Mouse (Mus musculus) stomach, embryonic 14.5 days (tissue): ENCODE measurements around the gene Gstp2. TPM values are rescaled to one million over a fixed set of nuclear protein-coding genes. Genes with fewer than 3 reads are reported as not detected.
"Not testable (repeated sequence)": the region's sequence is repeated elsewhere in the genome, so short reads cannot be mapped to it uniquely, and the experiment has no call there.

ENCODE experiments used
- ATAC-seq: fragments of 200-750 bp; cut with Nextera tagmentation; 2 replicates; pipeline ENCODE4 v1.8.0; 2017; ENCODE audit warnings: low read depth, moderate TSS enrichment; ENCODE audit not compliant: insufficient number of reproducible peaks, insufficient read depth, low FRiP score
- H3K27ac ChIP-seq: fragments of 300-500 bp; sonication (generic); 2 replicates; pipeline ENCODE4 v1.5.1; 2014; ENCODE audit warnings: mild to moderate bottlenecking, low read length, moderate library complexity, mixed read lengths
- H3K27me3 ChIP-seq: fragments of 300-500 bp; sonication (generic); 2 replicates; pipeline ENCODE4 v1.6.1; 2014; ENCODE audit warnings: low read length, control low read depth, mixed read lengths; ENCODE audit not compliant: control insufficient read depth, insufficient read depth
- H3K36me3 ChIP-seq: fragments of 300-500 bp; sonication (generic); 2 replicates; pipeline ENCODE4 v1.6.1; 2014; ENCODE audit warnings: mild to moderate bottlenecking, control low read depth, low read length, moderate library complexity, mixed read lengths; ENCODE audit not compliant: control insufficient read depth, insufficient read depth
- H3K4me1 ChIP-seq: fragments of 300-500 bp; sonication (generic); 2 replicates; pipeline ENCODE4 v1.6.1; 2014; ENCODE audit warnings: low read length, control low read depth, mixed read lengths; ENCODE audit not compliant: control insufficient read depth, insufficient read depth
- H3K4me2 ChIP-seq: fragments of 300-500 bp; sonication (generic); replicated peaks from 2 replicates; pipeline ENCODE4 v1.6.1; 2014; ENCODE audit warnings: low read depth, low read length, control low read depth
- H3K4me3 ChIP-seq: fragments of 300-500 bp; sonication (generic); 2 replicates; pipeline ENCODE4 v1.5.1; 2014; ENCODE audit warnings: low read depth, low read length, control low read depth
- H3K9ac ChIP-seq: fragments of 300-500 bp; sonication (generic); replicated peaks from 2 replicates; pipeline ENCODE4 v1.6.1; 2014; ENCODE audit warnings: low read depth, mild to moderate bottlenecking, control low read depth, low read length, moderate library complexity, mixed read lengths
- H3K9me3 ChIP-seq: fragments of 300-500 bp; sonication (generic); 2 replicates; pipeline ENCODE4 v1.6.1; 2016; ENCODE audit warnings: low read depth, low read length, control low read depth; ENCODE audit not compliant: control insufficient read depth
- WGBS: fragments of 180-500 bp; shearing (Covaris S2); extraction: QIAGEN DNeasy Blood & Tissue Kit; methylation state at CpG from one replicate; pipeline ENCODE4 v1.1.7; 2014; 5-methylcytosine and 5-hydroxymethylcytosine counted together
- polyA plus RNA-seq: library from polyadenylated mRNA; unstranded; fragments of >200 nt; fragmentation: Nextera tagmentation; extraction: Ambion mirVana; gene quantifications from 2 replicates; pipeline ENCODE4 v1.2.1, GENCODE M21; 2014

Gene Gstp2
- polyA plus RNA-seq, 1 experiment from 2014 or later, result 18.0 TPM

DNA sequence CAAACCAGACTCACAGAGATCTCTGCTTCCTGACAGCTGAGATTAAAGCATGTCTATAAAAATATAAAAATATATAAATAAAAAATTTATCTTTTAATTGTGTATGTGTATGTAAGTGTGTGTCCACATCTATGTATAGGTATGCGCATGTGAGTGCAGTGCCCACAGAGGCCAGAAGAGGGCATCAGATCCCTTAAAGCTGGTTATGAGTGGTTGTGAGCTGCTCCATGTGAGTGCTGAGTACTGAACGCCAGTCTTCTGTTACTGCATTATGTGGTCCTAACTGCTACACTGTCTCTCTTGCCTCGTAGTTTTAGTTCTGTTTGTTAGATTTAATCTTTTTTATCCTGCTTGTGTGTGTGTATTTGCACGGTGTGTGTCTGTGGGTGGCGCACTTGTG, 5.2 kb upstream of the Gstp2 start:
- Histone ChIP-seq H3K4me2 (no peak overlapping the region), H3K27me3 (no peaks in the 10 kb centered on the region), H3K9ac (no peak overlapping the region), H3K36me3 (no peaks in the 10 kb centered on the region), H3K9me3 (no peaks in the 10 kb centered on the region), H3K4me3 (no peak overlapping the region), H3K4me1 (peaks cover 5% of the 10 kb centered on the region; the same call in 1 of the 2 replicates), H3K27ac (no peak overlapping the region)
- 92% methylated on average over 5 of the region's 5 CpGs for WGBS
- ATAC-seq, result no peak

- not testable (repeated sequence) for H3K4me2 ChIP-seq, H3K27me3 ChIP-seq, H3K27ac ChIP-seq, H3K9me3 ChIP-seq, H3K36me3 ChIP-seq, H3K4me1 ChIP-seq, H3K4me3 ChIP-seq, H3K9ac ChIP-seq, ATAC-seq
- WGBS, result 80% methylated on average over 5 of the region's 5 CpGs
Observed at GRCm38 (mm10) chr19:4049069-4049468, 3.2 kb upstream of the Gstp2 start.

GRCm38 (mm10) chr19:4047859-4048258, 2.0 kb upstream of the Gstp2 start:
- Histone ChIP-seq H3K9me3 (no peaks in the 10 kb centered on the region), H3K27me3 (no peaks in the 10 kb centered on the region), H3K36me3 (no peaks in the 10 kb centered on the region), H3K9ac (no peak overlapping the region), H3K27ac (no peak overlapping the region; the same call in 1 of the 2 replicates), H3K4me1 (peaks cover 8% of the 10 kb centered on the region; the same call in 1 of the 2 replicates), H3K4me3 (no peak overlapping the region), H3K4me2 (no peak overlapping the region)
- ATAC-seq, result no peak
- WGBS, result 20% methylated on average over 4 of the region's 4 CpGs

DNA sequence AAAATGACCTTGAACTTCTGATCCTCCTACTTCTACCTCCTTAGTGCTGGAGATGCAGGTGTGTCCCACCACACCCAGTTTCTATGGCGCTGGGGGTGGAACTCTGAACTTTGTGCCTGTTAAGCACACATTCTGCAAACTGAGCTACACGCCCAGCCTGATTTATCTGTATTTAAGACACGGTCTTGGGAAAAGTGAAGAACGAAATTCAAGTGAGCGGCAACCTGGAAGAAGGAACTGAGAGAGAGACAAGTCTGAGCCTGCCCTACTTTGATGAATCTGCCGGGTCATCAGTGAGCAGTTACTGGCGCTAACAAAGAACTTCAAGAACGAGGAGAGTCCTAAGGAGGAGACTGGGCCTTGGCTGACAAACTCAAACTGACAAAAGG, 1.0 kb upstream of the Gstp2 start:
- H3K4me2 ChIP-seq, result no peak overlapping the region
- H3K27me3 ChIP-seq, result no peaks in the 10 kb centered on the region
- ATAC-seq, result peak; percentile 53
- no peaks in the 10 kb centered on the region for H3K36me3 ChIP-seq
- no peak overlapping the region for H3K9ac ChIP-seq
- H3K4me1 ChIP-seq, result peaks cover 8% of the 10 kb centered on the region; the same call in 1 of the 2 replicates
- no peaks in the 10 kb centered on the region for H3K9me3 ChIP-seq
- 65% methylated on average over 8 of the region's 8 CpGs for WGBS
- peak overlapping the region; percentile 88 for H3K27ac ChIP-seq
- no peak overlapping the region for H3K4me3 ChIP-seq

- ATAC-seq, H3K9me3 ChIP-seq, H3K27me3 ChIP-seq, H3K36me3 ChIP-seq, H3K4me1 ChIP-seq, H3K4me2 ChIP-seq, H3K9ac ChIP-seq, H3K27ac ChIP-seq, H3K4me3 ChIP-seq: not testable (repeated sequence)
- WGBS, result 90% methylated on average over 5 of the region's 5 CpGs
Observed at GRCm38 (mm10) chr19:4044109-4044508, 1.7 kb downstream of the Gstp2 start.

- 62% methylated on average over 14 of the region's 14 CpGs for WGBS
- Histone ChIP-seq H3K27me3 (no peaks in the 10 kb centered on the region), H3K4me2 (no peak overlapping the region), H3K36me3 (no peaks in the 10 kb centered on the region), H3K27ac (no peak overlapping the region), H3K9ac (no peak overlapping the region), H3K9me3 (no peaks in the 10 kb centered on the region), H3K4me3 (no peak overlapping the region), H3K4me1 (peaks cover 8% of the 10 kb centered on the region; the same call in 1 of the 2 replicates)
- no peak for ATAC-seq
Observed at GRCm38 (mm10) chr19:4042124-4042523, 3.7 kb downstream of the Gstp2 start.

DNA sequence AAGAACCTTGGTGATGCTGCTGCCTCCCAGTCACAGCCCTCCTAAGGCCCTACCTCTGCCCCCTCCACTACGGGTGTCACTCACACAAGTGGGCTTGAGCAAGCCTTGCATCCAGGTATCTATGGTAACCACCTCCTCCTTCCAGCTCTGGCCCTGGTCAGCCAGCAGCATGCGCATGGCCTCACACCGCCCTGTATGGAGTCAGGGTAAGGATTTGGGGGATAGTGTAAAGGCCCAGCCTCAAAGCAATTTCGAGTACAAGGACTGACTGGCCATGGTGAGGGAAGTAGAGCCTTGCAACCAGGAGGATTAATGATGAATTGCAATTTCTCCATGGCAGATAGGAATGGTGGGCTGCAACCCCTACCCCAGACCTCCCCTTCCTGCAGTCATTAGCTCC, 4.3 kb downstream of the Gstp2 start:
- H3K9ac ChIP-seq, H3K27me3 ChIP-seq, H3K4me1 ChIP-seq, H3K9me3 ChIP-seq, H3K27ac ChIP-seq, ATAC-seq, H3K36me3 ChIP-seq, H3K4me3 ChIP-seq, H3K4me2 ChIP-seq: not testable (repeated sequence)
- WGBS, result 84% methylated on average over 3 of the region's 4 CpGs

GRCm38 (mm10) chr19:4040941-4041340, 4.9 kb downstream of the Gstp2 start:
- H3K27ac ChIP-seq, H3K4me1 ChIP-seq, H3K4me3 ChIP-seq, H3K4me2 ChIP-seq, H3K9me3 ChIP-seq, H3K27me3 ChIP-seq, H3K36me3 ChIP-seq, ATAC-seq, H3K9ac ChIP-seq: not testable (repeated sequence)
- 82% methylated on average over 5 of the region's 5 CpGs for WGBS

DNA sequence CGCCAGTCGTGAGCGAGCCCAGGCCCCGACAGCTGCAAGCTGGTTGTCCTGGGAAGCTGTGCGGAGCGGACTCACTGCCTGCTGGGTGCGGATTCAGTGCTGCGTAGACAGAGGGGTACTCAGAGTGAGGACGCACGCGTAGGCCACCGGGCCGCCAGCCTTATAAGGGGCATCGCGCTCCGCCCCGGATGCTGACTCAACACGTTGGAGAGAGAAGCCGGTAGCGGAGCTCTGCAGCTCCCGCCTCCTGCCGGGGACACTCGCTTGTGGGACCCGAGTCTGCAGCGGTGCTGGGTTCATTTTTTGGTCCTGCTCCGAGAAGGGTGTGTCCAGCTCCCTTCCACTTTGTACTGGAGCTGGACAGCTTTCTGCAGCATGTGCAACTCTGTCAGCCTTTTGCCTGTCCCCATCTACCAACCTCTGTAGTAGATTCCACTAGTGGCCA, 8.0 kb downstream of the Gstp2 start, which contains the start of gene Gstp1:
Gstp1 (minus strand) TSS at position 198 of the 445 bp plus-strand sequence.
- H3K9ac ChIP-seq, result peak within 1 kb of the TSS; percentile 79
- H3K9me3 ChIP-seq, result no peaks in the 10 kb centered on the region
- no peaks in the 10 kb centered on the region; the same call in 1 of the 2 replicates for H3K36me3 ChIP-seq
- H3K27ac ChIP-seq, result peak within 1 kb of the TSS; percentile 82; the same call in 1 of the 2 replicates
- H3K4me2 ChIP-seq, result peak within 1 kb of the TSS; percentile 71
- no peaks in the 10 kb centered on the region for H3K27me3 ChIP-seq
- H3K4me3 ChIP-seq, result peak within 1 kb of the TSS; percentile 68
- ATAC-seq, result peak; percentile 82
- 0 out of 2 replicates have a peak, but pooled peaks cover 3% of the 10 kb centered on the region for H3K4me1 ChIP-seq
- under 1% methylated on average over 26 of the region's 26 CpGs for WGBS
